Mouse (Mus musculus) monocyte, adult 5-6 weeks (primary cell): Measurements from ENCODE around the gene Egfr. TPM values are rescaled to one million over a fixed set of nuclear protein-coding genes. Genes with fewer than 3 reads are reported as not detected.

Experiments
- ATAC-seq: fragments of 153-309, 156-312 bp; replicated peaks from 2 replicates; pipeline ENCODE4 v1.8.0; 2017; ENCODE audit warnings: mild to moderate bottlenecking; ENCODE audit not compliant: low TSS enrichment, insufficient number of reproducible peaks, severe bottlenecking, poor library complexity, low FRiP score
- total RNA-seq: library from RNA; stranded (forward); fragments of 200-1000, 200-491, 200-594 nt; gene quantifications from 3 replicates; pipeline ENCODE4 v1.2.3, GENCODE M21; 2017

Gene Egfr
- total RNA-seq, 1 experiment from 2014 or later, result 0.19 TPM

DNA sequence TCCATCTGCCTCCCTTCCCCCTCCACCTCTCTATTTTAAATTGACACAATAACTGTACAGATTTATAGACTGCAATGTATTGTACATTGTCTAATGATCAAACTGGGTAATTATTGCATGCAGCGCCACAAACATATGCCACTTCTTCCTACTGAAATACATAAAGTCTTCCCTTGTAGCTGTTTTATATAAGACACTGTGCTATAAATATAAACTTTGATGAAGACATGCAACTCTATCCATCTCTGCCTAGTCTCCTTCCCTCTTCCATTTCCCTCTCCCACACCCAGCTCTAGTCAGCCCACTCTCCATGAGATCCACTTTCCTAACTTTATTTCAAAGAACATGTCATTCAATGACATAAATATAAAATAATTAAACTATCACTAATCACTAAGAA is 67.4 kb downstream of the Egfr start:
- no peak for ATAC-seq

DNA sequence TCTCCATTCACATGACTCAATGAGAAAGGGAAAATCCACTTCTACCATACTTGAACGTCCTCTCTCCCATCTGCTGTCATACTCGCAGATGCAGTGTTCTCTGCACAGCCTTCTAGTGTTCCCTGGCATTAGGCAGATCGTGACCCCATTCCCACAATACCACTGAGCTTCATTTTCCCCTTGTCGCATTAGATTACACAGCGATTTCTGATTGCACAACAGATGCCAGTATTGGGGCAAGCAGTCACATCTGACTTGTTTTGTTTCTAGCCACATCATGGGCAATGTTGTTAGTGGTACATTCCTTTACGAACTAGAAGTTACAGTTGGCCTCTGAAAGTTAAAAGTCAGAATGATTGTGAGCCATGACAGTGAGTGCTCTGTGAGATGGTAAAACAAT is 68.1 kb downstream of the Egfr start:
- no peak for ATAC-seq

DNA sequence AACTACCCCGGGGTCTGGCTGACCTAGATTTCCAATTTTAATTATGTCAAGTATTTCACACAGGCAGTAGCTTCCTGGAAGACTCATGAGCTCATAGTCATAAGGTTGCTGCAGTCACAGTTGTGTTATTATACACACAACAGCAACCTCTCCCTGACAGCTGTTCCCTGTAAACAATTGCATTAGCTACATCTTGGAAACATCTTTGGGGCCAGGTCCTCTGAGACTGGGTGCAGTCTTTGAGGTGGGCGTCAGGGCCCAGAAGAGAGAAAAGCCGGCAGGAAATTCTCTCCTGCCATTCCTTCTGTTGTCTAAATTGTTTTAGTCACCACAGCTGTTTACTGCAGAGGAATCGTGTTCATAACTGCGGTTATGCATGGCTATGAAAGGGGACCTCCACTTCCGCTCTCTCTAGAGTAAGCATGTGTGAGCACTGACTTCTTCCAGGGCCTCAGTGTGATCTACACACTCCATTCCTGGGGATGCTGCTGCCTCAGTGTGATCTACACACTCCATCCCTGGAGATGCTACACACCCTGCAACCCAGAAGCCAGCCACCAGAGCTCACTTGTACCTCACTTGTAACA is 69.8 kb downstream of the Egfr start:
- no peak for ATAC-seq

DNA sequence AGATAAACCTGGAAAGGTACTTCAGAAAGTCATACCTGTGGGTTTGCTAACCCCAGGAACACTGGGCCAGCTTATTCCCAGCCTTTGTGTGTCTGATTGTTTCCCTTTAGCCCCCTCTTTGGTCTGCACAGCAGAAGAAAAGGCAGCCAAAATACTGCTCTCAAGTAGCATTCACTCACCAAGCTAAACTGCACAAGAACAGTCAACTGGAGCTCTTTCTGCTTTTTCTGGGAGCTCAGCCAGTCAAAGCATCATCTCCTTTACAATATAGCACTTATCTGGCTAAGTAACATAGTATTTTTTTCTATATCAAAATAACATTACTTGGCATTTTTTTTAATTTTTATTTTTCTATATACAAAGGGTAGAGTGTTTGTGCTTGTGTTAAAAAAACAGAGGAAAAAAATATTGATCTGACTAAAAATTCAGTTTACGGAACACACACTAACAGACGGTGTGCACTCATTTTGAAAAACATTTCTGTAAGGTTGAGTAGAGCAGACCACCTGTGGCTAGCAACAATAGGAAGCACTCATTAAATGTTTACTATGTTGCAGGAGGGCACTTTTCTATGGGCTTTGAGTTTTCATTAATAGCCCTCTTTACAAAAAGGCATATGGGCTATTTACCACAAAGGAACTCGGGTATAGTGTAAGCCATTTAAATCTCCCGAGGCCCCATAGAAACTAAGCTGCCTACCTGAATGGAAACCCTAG is 72.0 kb downstream of the Egfr start:
- ATAC-seq, result no peak

DNA sequence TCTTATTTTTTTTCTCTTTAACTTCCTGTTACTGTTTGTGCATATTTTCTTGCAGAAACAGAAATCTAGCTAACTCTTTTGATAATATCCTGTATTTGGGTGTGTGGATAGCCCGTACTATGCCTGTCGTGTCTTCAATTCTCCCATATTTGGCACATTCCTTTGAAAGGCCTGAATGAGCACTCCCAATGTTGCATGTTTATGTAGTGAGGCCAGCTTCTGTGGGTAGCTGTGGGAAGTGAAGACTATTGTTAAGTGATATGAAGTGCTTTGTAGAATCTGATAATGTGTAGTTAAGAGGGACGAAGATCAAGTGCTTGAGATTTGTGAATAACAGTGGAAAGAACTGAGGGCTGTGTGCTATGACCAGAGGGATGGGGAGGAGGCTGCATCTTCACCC is 77.5 kb downstream of the Egfr start:
- ATAC-seq, result no peak

DNA sequence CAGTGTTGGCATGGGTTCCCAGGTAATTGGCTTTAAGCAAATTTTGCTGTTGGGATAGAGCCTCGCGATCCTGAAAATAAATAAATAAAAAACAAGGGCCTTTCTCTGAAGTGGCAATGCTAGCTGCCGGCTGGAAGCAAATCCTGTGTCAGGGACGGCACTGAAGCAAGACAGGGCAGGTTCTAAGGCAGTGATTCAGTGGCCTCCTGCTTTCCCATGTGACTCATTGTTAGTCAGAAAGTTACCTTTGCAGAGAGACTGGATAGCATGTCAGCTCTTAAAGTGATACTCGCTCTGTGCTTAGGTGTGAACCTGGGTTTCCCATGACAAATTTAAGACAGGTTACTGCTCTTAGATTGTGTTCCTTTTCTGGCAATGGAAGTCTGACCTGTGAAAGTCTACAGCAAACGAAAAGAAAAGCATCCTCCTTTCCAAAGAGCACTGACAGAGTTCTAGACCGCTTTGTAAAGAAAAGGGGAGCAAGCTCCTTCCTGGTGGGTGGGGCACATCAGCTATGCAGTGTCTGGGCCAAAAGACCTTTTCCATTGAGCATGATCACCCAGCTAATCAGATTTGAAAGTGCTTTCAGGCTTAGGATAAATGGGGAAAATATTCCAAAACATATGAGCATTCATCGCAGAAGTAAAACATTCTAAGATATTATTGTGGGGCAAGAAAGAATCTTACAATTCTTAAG is 78.7 kb downstream of the Egfr start:
- no peak for ATAC-seq

DNA sequence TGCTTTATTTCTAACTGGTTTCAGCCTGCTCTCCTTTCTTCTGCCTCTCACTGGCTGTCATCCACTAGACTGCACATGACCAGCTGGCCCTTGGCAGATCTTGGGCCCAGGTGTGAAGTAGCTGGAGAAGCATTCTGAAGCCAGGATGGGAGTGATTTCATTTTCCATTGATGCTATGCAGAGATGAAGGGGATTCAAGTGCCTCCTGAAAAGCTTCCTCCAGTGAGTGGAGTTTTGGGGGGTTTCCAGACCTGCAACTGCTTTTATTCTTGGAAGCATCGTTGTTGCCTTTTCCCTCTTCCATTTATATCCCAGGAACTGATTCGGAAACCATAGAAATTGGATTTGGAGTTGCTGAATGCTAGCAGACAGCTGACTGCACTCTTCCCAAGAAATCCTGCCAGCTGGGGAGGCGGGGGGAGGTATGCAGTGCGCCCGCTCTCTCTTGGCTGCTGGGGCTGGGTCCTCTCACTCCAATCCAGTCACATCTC is 80.0 kb downstream of the Egfr start:
- ATAC-seq, result no peak

DNA sequence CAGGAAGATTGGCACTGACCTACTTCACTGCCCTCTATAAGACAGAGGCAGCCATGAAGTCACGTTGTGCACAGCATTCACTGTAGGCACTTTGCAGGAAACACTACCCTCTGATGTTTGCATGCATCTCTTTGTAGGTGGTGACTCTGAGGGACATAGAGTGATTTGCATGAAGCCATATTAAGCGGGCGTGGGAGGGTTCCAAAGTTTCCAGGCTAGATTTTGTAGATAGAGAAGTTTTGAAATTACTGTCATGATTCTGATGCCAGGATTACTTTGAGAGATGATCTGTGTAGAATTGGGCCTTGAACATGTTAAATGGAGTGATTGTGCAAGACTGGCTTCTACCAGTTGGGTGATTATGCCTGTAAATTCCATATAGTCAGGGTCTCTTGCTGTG is 86.8 kb downstream of the Egfr start:
- no peak for ATAC-seq

DNA sequence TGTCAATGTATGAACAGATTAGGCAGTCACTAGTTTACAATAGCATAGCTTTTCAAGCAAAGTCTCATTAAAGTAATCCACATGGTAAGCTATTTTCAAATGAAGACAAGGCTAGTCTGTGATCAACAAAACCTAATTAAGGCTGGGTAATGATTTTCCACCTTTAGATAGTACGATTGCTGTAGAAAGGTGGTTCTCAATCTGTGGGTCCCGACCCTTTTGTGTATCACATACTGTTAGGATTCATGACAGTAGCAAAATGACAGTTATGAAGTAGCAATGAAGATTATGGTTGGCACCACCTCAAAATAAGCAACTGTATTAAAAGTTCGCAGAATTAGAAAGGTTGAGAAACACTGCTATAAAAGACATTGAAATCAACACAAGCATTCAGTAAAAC is 90.9 kb downstream of the Egfr start:
- ATAC-seq, result no peak

DNA sequence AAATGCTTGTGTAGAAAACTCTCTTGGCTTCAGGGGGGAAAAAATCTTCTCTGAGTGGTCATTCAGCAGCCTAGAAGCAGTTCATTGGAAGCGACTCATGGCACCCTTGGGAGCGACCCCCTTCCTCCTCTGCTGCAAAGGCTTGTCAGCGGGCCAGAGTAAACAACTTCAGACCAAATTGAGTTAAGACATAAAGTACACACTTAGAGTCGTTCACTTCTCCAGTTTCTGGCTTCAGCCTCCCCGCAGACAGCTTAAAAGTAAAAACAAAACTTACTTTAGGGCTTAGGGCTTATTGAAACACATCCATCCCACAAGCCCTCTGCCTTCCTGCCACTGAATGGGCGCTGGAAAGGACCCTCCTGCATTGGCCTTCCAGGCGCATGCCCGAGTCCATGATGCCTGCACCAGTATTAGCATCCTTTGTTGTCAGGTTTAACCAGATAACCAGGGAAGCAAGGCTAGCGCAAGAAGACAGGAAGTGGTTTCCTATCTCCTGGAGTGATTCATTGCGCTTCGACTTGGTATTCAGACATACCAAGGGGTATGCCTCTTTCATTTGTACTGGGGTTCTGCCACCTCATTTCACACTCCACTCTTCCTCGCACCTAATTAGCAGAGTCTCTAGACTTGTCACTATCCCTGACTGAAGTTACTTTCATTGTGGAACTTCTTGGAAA is 92.0 kb downstream of the Egfr start:
- ATAC-seq, result no peak

DNA sequence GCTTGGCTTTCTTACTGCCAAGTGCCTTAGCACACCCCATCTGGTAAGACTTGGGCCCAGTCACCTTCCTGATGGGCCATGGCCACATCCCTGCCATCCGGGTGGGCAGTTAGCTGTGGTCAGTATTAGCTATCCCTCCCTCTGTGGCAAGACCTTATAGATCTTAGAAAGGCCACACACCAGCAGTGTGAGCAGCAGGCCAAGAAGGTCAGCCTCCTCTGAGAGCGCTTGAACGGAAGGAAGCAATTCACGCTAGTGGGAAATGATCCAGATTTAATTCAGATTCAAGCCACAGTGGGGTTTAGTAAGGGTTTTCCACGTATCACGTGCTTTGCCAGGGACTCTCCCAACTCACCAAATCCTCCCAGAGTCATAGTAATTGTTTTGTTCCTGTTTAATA is 96.9 kb downstream of the Egfr start:
- ATAC-seq, result no peak

DNA sequence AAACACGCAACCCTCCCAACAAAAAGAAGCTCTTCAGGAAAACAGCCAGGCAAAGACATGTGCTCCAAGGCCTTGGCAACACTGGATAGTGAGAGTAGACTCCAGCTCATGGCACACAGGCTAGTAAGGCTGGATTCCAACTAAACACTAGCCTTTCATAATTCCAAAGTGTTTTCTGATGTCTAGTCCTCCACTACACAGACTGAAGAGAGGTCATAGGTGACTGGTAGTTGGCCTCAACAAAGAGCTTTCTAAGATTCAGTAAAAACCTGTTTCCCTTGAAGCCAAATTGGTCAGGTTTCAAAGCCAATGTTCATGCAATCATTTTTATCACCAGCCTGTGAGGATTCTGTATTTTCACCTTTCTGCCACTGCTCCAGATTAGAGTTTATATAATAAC is 99.4 kb downstream of the Egfr start:
- no peak for ATAC-seq

DNA sequence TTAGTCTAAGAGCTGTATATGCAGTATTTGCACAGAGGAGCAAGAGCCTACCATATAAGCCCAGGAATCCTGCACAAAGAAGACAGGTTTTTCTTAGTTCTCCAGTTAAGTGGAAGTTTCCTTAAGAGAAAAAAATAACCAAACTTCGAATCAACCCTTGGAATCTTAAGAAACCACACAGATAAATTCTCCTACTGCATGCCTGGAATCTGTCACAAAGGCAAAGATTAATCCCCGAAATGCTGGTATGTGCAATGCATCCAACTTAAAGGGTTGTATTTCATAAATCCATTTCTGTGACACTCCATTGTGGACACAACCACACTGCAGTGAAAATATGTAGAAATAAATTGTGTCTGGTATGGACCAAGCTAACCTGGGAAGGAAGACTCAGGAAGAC is 102.1 kb downstream of the Egfr start:
- ATAC-seq, result no peak

DNA sequence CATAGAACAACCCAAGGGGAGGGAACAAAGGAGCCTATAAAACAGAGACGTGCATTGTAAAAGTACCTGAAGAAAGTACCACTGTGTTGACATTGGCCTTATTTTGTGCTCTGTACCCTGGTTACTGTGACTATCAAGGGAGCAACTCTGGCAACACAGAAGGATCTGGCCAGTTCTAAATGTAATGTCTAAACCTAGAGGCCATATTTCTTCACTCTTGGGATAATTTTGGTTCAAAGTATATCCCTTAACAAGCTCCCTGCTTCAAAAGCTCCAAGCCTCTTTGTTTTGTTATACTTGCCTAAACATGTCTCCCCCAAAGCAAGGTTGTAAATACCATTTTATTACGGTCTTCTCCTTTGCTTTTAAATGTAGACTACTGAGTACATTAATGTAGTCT is 105.3 kb downstream of the Egfr start:
- no peak for ATAC-seq

DNA sequence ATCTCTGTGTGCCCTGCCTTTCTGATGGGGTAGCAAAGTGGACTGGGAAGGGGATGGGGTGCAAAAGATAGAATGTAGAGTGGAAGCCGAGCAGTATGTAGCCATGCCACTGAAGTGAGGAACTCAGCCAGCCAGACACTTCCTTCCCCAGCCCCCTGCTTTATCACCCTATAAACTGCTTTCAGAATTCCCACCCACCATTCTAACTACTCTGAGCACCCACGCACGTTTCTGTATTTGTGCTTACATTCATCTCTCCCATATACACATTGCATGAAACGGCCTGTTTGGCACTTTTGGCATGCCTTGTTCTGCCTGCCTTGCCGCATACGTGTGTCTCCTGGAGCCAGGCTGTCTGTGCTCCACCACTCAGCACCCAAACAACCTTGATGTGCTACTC is 109.0 kb downstream of the Egfr start:
- no peak for ATAC-seq

DNA sequence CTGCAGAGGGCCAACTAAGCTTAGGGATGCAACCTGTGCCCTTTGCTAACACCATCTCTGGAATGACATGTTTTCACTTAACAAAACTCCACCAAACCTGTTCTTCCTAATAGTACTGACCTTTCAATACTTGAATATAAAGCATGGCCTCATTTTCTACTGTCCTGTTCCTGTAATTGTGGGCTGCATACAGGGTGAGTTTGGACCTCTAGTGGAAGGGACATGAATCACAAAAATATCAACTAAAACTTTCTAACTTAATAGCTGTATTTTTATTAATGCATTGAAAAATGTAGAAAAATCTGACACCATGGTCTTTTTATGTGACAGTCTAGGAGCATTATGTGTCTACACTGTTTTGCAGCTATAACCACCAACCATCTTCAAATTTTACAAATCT is 111.5 kb downstream of the Egfr start:
- ATAC-seq, result no peak

DNA sequence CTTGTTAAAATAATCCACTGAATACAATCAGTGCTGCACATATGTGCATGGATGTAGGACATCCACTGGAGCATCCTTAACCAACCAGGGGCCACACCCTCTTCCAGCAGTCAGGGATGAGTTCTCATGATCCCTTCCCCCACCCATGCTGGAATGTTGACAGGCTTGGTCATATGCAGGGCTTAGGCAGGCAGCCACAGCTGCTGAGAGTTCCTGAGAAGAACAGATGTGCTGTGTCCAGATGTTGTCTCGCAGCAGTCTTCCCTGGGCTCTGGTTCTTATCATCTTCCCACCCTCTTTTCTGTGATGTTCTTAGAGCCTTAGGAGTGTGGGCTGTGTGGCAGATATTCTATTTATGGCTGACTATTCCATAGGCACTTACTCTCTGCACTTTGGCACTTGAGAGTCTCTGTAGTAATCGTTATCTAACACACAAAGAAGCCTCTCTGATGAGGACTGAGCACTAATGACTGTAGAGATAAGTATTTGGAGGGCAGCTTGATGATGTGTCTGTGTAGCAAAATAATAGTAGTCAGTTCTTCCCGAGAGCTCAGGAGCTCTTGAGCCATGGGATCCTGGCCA is 113.1 kb downstream of the Egfr start:
- ATAC-seq, result no peak

DNA sequence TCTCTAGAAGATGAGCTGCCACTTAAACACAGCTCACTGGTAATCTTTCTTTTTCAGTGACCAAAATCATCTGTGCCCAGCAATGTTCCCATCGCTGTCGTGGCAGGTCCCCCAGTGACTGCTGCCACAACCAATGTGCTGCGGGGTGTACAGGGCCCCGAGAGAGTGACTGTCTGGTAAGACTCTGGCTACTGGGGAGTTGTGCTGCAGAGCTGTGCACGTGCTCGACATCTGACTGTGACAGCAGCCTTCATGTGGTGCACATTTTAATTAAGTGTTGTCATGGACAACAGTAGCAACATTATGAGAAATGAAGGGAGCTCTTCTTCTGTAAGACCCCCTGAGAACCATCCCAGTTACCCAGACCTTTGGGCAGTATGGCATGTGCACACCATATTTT is 116.0 kb downstream of the Egfr start:
- no peak for ATAC-seq

DNA sequence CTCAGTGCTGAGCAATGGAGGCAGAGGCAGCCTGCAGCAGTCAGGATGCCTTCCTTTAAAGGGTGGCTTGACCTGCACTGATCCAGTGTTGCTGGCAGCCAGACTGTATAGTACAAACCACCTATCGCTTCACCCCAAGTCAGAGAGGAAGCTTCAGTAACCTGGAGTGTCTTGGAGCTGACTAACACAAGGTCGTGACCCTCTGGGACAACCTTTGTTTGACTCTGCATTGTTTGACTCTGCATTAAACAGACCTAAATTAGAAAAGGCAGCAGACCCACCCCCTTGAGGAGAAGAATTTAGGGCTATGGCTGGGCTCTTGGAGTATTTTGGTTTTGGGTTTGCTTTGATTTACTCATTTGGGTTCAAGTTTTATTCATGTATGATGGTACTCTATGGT is 117.5 kb downstream of the Egfr start:
- no peak for ATAC-seq
